Mouse (Mus musculus) bone marrow macrophage, adult 2 months (primary cell): ENCODE results near the gene Gm9112.
"Not testable (repeated sequence)": the region's sequence is repeated elsewhere in the genome, so short reads cannot be mapped to it uniquely, and the experiment has no call there.

Experiments used
- CTCF ChIP-seq: IDR thresholded peaks from 2 replicates; pipeline ENCODE4 v1.5.1; 2012; ENCODE audit warnings: low read depth, mild to moderate bottlenecking, low read length, moderate library complexity
- POLR2A ChIP-seq: IDR thresholded peaks from 2 replicates; pipeline ENCODE4 v1.6.1; 2012; ENCODE audit warnings: mild to moderate bottlenecking, low read depth, low read length, borderline replicate concordance

DNA sequence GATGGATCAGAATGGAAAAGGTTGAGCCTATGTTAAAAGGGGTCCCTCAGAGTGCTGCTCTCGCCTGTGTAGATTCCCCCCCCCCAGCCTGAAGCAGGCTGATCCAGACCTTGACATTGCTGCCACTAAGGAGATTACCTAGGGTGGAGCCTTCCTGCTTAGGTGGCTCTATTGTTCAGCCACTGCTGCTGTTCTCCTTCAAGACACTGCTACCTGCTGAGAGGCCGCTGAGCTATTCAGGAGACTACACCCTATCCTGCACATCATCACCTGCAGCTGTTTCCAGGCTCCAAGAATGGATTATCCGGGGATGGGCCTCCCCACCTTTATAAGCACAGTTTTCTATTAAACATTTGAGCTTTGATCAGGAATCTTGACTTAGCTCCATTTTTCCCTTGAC lies 22.7 kb downstream of the Gm9112 start:
- TF ChIP-seq POLR2A, CTCF: not testable (repeated sequence)
